Mouse (Mus musculus): ENCODE results near the gene Fbp1. TPM values are rescaled to one million over a fixed set of nuclear protein-coding genes. Genes with fewer than 3 reads are reported as not detected.
A peak's percentile ranks its signal among the peaks of the same experiment; 100 is the strongest.
"Not testable (repeated sequence)": the region's sequence is repeated elsewhere in the genome, so short reads cannot be mapped to it uniquely, and the experiment has no call there.

Fbp1 gene
- polyA plus RNA-seq (2015; fragmentation: Nextera tagmentation; extraction: Ambion mirVana): 43.1 and 93.2 TPM in 2 replicates

- 5% methylated on average over 29 of the region's 29 CpGs for WGBS (ENCODE audit: insufficient replicate concordance)
- Histone ChIP-seq H3K4me1 (replicated peaks) (peaks cover 5% of the 10 kb centered on the region; the same call in 1 of the 2 replicates), H3K36me3 (replicated peaks) (no peaks in the 10 kb centered on the region), H3K27ac (replicated peaks) (no peak within 1 kb of the TSS), H3K4me2 (peak within 1 kb of the TSS; percentile 56), H3K9ac (no peak within 1 kb of the TSS), H3K9me3 (replicated peaks) (no peaks in the 10 kb centered on the region), H3K27me3 (peaks cover 42% of the 10 kb centered on the region), H3K4me3 (replicated peaks) (peak within 1 kb of the TSS; percentile 42)
- ATAC-seq (ENCODE audit: insufficient read depth): peak; percentile 62
Measured at GRCm38 (mm10) chr13:62887712-62888441, at the start of gene Fbp1. Fbp1 (minus strand) TSS chr13:62888282.

- no peak overlapping the region for H3K9ac ChIP-seq
- no peak for ATAC-seq (ENCODE audit: insufficient read depth)
- WGBS (ENCODE audit: insufficient replicate concordance): 69% methylated on average over 4 of the region's 4 CpGs
- no peak overlapping the region for H3K4me2 ChIP-seq
- no peak overlapping the region for H3K27ac ChIP-seq (replicated peaks)
- no peak overlapping the region for H3K4me3 ChIP-seq (replicated peaks)
- H3K4me1 ChIP-seq (replicated peaks): no peaks in the 10 kb centered on the region
- H3K27me3 ChIP-seq: peaks cover 6% of the 10 kb centered on the region; the same call in 1 of the 2 replicates
- no peaks in the 10 kb centered on the region for H3K9me3 ChIP-seq (replicated peaks)
- H3K36me3 ChIP-seq (replicated peaks): no peaks in the 10 kb centered on the region
Measured at GRCm38 (mm10) chr13:62932452-62932851, 44.4 kb upstream of the Fbp1 start.

GRCm38 (mm10) chr13:62929766-62930389, 41.8 kb upstream of the Fbp1 start:
- WGBS (ENCODE audit: insufficient replicate concordance): 70% methylated on average over 9 of the region's 9 CpGs
- no peak overlapping the region for H3K27ac ChIP-seq (replicated peaks)
- H3K9ac ChIP-seq: no peak overlapping the region
- no peaks in the 10 kb centered on the region for H3K4me1 ChIP-seq (replicated peaks)
- H3K9me3 ChIP-seq (replicated peaks): no peaks in the 10 kb centered on the region
- no peak overlapping the region for H3K4me3 ChIP-seq (replicated peaks)
- no peak overlapping the region for H3K4me2 ChIP-seq
- no peak for ATAC-seq (ENCODE audit: insufficient read depth)
- no peaks in the 10 kb centered on the region for H3K36me3 ChIP-seq (replicated peaks)
- H3K27me3 ChIP-seq: 0 out of 2 replicates have a peak, but pooled peaks cover 3% of the 10 kb centered on the region

GRCm38 (mm10) chr13:62929144-62929543, 41.1 kb upstream of the Fbp1 start:
- H3K4me3 ChIP-seq (replicated peaks); ATAC-seq (ENCODE audit: insufficient read depth); H3K36me3 ChIP-seq (replicated peaks); H3K4me2 ChIP-seq; H3K9me3 ChIP-seq (replicated peaks); H3K4me1 ChIP-seq (replicated peaks); H3K27ac ChIP-seq (replicated peaks); H3K27me3 ChIP-seq; H3K9ac ChIP-seq: not testable (repeated sequence)
- 59% methylated on average over 3 of the region's 3 CpGs for WGBS (ENCODE audit: insufficient replicate concordance)

- Histone ChIP-seq H3K9ac (no peak overlapping the region), H3K4me1 (replicated peaks) (no peaks in the 10 kb centered on the region), H3K9me3 (replicated peaks) (no peaks in the 10 kb centered on the region), H3K27ac (replicated peaks) (no peak overlapping the region), H3K4me3 (replicated peaks) (no peak overlapping the region), H3K27me3 (no peaks in the 10 kb centered on the region), H3K36me3 (replicated peaks) (no peaks in the 10 kb centered on the region), H3K4me2 (no peak overlapping the region)
- ATAC-seq (ENCODE audit: insufficient read depth): no peak
- 58% methylated on average over 1 of the region's 1 CpGs for whole genome bisulfite sequencing (ENCODE audit: insufficient replicate concordance)
Measured at GRCm38 (mm10) chr13:62927470-62927869, 39.4 kb upstream of the Fbp1 start.

GRCm38 (mm10) chr13:62926479-62926878, 38.4 kb upstream of the Fbp1 start:
- 43% methylated on average over 1 of the region's 1 CpGs for WGBS (ENCODE audit: insufficient replicate concordance)
- Histone ChIP-seq H3K27ac (replicated peaks) (no peak overlapping the region), H3K9ac (no peak overlapping the region), H3K36me3 (replicated peaks) (no peaks in the 10 kb centered on the region), H3K27me3 (no peaks in the 10 kb centered on the region), H3K4me2 (no peak overlapping the region), H3K4me1 (replicated peaks) (no peaks in the 10 kb centered on the region), H3K4me3 (replicated peaks) (no peak overlapping the region), H3K9me3 (replicated peaks) (no peaks in the 10 kb centered on the region)
- ATAC-seq (ENCODE audit: insufficient read depth): no peak

GRCm38 (mm10) chr13:62923182-62923581, 35.1 kb upstream of the Fbp1 start:
- Histone ChIP-seq H3K4me2 (no peak overlapping the region), H3K27me3 (no peaks in the 10 kb centered on the region), H3K36me3 (replicated peaks) (no peaks in the 10 kb centered on the region), H3K9me3 (replicated peaks) (no peaks in the 10 kb centered on the region), H3K4me1 (replicated peaks) (peaks cover 5% of the 10 kb centered on the region; the same call in 1 of the 2 replicates), H3K27ac (replicated peaks) (no peak overlapping the region), H3K4me3 (replicated peaks) (no peak overlapping the region), H3K9ac (no peak overlapping the region)
- ATAC-seq (ENCODE audit: insufficient read depth): no peak
- 72% methylated on average over 8 of the region's 8 CpGs for WGBS (ENCODE audit: insufficient replicate concordance)

GRCm38 (mm10) chr13:62922645-62923044, 34.6 kb upstream of the Fbp1 start:
- ATAC-seq (ENCODE audit: insufficient read depth): no peak
- H3K4me2 ChIP-seq: no peak overlapping the region
- H3K4me3 ChIP-seq (replicated peaks): no peak overlapping the region
- H3K36me3 ChIP-seq (replicated peaks): no peaks in the 10 kb centered on the region
- H3K9me3 ChIP-seq (replicated peaks): no peaks in the 10 kb centered on the region
- H3K9ac ChIP-seq: no peak overlapping the region
- WGBS (ENCODE audit: insufficient replicate concordance): 53% methylated on average over 3 of the region's 3 CpGs
- no peak overlapping the region for H3K27ac ChIP-seq (replicated peaks)
- no peaks in the 10 kb centered on the region for H3K27me3 ChIP-seq
- H3K4me1 ChIP-seq (replicated peaks): peaks cover 5% of the 10 kb centered on the region; the same call in 1 of the 2 replicates

- Histone ChIP-seq H3K9ac (no peak overlapping the region), H3K27me3 (no peaks in the 10 kb centered on the region), H3K4me3 (replicated peaks) (no peak overlapping the region), H3K4me1 (replicated peaks) (peaks cover 5% of the 10 kb centered on the region; the same call in 1 of the 2 replicates), H3K4me2 (no peak overlapping the region), H3K36me3 (replicated peaks) (no peaks in the 10 kb centered on the region), H3K27ac (replicated peaks) (no peak overlapping the region), H3K9me3 (replicated peaks) (no peaks in the 10 kb centered on the region)
- ATAC-seq (ENCODE audit: insufficient read depth): no peak
- 32% methylated on average over 11 of the region's 11 CpGs for WGBS (ENCODE audit: insufficient replicate concordance)
Measured at GRCm38 (mm10) chr13:62919647-62920341, 31.7 kb upstream of the Fbp1 start.

- H3K4me2 ChIP-seq: no peak overlapping the region
- no peak overlapping the region for H3K4me3 ChIP-seq (replicated peaks)
- H3K9me3 ChIP-seq (replicated peaks): no peaks in the 10 kb centered on the region
- no peak overlapping the region for H3K27ac ChIP-seq (replicated peaks)
- H3K4me1 ChIP-seq (replicated peaks): peaks cover 10% of the 10 kb centered on the region; the same call in 1 of the 2 replicates
- ATAC-seq (ENCODE audit: insufficient read depth): no peak
- H3K36me3 ChIP-seq (replicated peaks): no peaks in the 10 kb centered on the region
- no peak overlapping the region for H3K9ac ChIP-seq
- H3K27me3 ChIP-seq: no peaks in the 10 kb centered on the region
- WGBS (ENCODE audit: insufficient replicate concordance): 35% methylated on average over 1 of the region's 1 CpGs
Measured at GRCm38 (mm10) chr13:62917416-62918110, 29.5 kb upstream of the Fbp1 start.

- no peak overlapping the region for H3K4me2 ChIP-seq
- H3K9ac ChIP-seq: no peak overlapping the region
- H3K9me3 ChIP-seq (replicated peaks): no peaks in the 10 kb centered on the region
- no peaks in the 10 kb centered on the region for H3K27me3 ChIP-seq
- H3K4me3 ChIP-seq (replicated peaks): no peak overlapping the region
- H3K36me3 ChIP-seq (replicated peaks): no peaks in the 10 kb centered on the region
- WGBS (ENCODE audit: insufficient replicate concordance): 46% methylated on average over 4 of the region's 4 CpGs
- no peak for ATAC-seq (ENCODE audit: insufficient read depth)
- no peak overlapping the region for H3K27ac ChIP-seq (replicated peaks)
- H3K4me1 ChIP-seq (replicated peaks): peaks cover 18% of the 10 kb centered on the region
Measured at GRCm38 (mm10) chr13:62916675-62917074, 28.6 kb upstream of the Fbp1 start.

All from liver, embryonic 15.5 days (tissue).